Mouse (Mus musculus) stomach, postnatal 0 days (tissue): ENCODE data around the gene Dip2b.

ENCODE experiments used
- CTCF ChIP-seq: IDR thresholded peaks from 2 replicates; pipeline ENCODE4 v1.5.1; 2016; ENCODE audit warnings: antibody characterized with exemption, low read depth, mild to moderate bottlenecking, moderate library complexity
- EP300 ChIP-seq: optimal IDR thresholded peaks from 2 replicates; pipeline ENCODE3; 2016; ENCODE audit warnings: antibody characterized with exemption

DNA sequence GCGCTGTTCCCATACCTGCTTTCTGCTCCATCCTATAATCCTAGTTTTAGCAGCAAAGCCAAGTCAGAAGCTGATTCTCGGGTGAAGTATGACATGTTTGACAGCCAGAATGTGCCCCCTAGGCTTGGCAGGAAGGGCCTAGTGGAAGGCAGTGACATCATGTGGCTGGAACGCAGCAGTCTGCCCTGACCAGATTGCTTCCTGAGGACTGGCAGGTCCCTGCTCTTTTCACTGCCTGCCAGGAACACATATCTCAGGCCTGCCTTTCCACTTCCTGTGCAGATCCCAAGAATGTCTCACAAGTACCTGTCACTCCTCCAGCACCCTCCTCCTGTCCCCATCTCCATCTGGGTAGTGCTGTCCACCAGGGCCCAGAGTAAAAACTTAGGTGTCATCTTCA is 161.3 kb downstream of the Dip2b start:
- TF ChIP-seq CTCF (peak; percentile 30), EP300 (no peak)
